Mouse (Mus musculus) layer of hippocampus, postnatal 14 days (tissue): ENCODE results near the gene Lad1. TPM values are rescaled to one million over a fixed set of nuclear protein-coding genes. Genes with fewer than 3 reads are reported as not detected.

Experiments used
- DNase-seq, 2 experiments: peaks; one replicate each; pipeline ENCODE4 v3.0.0; 2021 to 2022; ENCODE audit warnings: low spot score in 2 of 2, mixed read lengths in 1 of 2
- long read RNA-seq, 2 experiments: library from polyadenylated mRNA; stranded (forward); transcript quantifications; one replicate each; pipeline ENCODE4 v2.0.0; 2021
- total RNA-seq, 2 experiments: library from RNA; stranded (reverse); gene quantifications; 2 replicates each; pipeline ENCODE4 v1.2.3; 2021

Gene Lad1
- 1 to 10 TPM in 1 of 2 experiments, under 1 TPM in 1; 0.53 to 1.3 TPM for total RNA-seq
- long read RNA-seq, experiment 1 = 0 reads
- long read RNA-seq, experiment 2, partial matches to known transcripts = 0 of 1 reads
- long read RNA-seq, experiment 2, other reads (novel, unspliced or antisense) = 0 of 1 reads

DNA sequence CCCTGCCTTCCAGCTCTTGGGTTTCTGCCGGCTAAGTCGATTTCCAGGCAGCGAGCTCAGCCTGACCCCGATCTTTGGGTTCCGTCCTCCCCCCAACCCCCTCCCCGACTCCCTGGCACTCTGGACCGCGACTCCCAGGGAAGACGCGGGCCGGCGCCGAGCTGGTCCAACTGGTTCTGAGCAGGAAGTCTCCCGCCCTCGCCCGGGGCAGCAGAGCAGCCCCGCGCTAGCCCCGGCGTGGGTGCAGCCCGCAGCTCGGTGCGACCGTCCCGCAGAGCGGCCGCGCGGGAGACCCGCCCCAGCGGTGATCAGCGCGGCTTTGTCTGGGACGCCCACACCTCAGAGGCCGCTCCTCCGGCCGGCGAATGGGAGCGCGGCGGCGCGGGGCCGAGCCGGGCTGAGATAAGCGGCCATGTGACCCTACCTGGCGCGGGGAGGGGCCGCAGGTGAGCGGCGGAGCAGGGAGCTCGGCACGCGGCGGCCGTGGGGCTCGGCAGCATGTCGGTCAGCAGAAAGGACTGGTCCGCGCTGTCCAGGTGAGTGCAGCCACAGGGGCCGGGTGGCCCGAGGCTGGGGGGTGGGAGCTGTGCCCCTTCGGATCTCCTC lies at the start of gene Lad1:
Gene Lad1 (plus strand): TSS at position 118 of the 606 bp plus-strand sequence.
- DNase-seq = no peak

DNA sequence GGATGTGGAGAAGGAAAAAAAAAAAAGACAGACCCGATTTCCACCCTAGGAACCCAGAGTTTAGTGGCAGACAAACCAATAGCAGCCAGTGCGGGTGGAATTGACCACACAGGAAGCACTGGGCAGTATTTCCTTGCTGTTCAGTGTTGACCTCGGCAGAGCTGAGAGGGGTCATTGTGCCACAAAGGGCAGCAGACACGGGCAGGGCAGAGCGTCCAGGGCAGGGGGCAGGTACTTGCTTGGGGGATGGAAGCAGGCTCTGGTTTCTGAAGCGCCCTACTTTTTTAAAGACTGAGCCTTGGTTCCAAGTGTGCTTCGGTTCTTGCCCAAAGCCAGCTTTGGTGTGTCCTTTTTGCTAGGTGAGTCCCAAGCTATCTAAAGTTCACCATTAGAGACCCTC lies 48.2 kb upstream of the Lad1 start:
- DNase-seq = no peak

DNA sequence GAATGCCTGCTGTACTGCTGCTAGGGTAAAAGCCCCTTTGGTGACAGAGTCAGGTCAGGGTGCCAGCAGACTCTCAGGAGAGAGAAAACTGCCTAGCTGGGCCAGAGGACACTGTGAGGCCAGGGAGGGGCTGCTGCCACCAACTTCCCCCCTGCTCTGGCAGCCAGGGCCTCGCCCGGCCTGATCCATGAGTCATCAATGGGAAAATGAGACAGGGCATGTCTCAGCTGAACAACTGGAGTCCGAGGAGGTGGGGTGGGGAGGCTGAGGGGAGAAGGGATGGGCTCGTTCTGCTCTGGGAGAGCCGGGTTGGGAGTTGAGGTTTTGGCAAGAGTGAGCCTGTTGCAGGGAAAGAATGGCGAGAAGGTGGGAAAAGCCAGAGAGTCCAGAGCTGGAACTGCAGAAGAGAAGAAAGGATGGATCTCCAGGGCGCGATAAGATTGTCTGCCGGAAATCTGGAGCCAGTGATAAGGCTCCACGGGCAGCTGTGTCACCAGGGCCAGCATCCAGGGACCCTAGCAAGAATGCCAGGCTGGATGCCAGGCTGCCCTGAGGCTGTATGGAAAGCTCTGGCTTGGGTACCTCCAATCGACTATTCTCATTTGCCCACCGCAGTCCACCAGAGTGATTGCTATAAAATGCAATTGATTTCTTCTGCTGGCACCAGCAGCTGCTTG lies 47.4 kb upstream of the Lad1 start:
- no peak for DNase-seq

DNA sequence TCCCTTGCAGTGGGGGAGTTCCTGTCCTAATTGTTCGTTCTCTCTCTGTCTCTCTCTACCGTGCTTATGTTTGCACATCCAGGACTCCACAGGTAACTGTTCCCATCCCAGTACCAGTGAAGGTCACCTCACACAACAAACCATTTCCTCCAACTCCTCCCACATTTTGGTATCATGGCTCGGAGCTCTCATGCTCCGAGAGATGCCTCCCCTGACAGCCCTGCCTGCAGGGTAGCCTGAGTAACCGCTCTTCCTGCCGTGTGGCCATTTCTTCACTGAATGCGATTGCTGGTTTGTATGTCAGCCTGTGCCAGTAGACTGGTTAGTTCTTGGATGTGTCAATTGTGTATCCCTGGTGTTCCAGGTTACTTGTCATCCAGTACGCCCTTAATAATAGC lies 46.8 kb upstream of the Lad1 start:
- no peak for DNase-seq

DNA sequence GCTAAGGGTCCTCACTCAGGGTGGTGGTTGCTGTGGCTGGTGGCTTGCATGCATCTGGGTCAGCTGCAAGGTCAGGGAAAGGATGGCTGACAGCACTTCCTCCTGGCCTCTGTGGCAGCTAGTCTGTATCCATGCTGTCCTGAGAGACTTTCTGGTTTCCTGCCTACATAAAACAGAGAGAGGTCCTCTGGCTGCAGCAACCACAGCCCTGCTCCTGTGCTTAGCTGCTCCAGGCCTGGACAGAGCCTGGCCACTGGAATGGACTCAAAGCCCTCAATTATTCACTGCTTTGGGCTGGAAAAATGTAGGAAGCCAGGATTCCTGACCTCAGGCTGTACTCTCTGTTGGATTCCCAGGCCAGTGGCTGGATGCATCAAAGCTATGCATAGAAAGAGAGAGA lies 41.8 kb upstream of the Lad1 start:
- no peak for DNase-seq

DNA sequence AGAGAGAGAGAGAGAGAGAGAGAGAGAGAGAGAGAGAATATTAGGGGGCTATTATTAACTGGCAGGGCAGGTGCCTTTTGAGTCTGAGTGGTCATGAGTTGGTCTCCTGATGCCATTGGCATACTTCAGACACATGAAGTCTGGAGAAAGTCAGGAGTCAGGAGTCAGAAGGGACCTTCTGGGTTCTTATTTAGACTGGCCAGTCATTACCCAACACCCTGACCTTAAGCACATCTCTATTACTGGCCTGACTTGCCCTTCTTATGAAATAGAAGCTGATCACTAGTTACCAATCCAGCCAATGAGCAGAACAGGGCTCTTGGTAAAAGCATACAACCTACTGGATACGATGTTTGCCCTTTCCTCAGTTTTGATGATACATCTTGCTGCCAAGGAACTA lies 41.4 kb upstream of the Lad1 start:
- DNase-seq = no peak

DNA sequence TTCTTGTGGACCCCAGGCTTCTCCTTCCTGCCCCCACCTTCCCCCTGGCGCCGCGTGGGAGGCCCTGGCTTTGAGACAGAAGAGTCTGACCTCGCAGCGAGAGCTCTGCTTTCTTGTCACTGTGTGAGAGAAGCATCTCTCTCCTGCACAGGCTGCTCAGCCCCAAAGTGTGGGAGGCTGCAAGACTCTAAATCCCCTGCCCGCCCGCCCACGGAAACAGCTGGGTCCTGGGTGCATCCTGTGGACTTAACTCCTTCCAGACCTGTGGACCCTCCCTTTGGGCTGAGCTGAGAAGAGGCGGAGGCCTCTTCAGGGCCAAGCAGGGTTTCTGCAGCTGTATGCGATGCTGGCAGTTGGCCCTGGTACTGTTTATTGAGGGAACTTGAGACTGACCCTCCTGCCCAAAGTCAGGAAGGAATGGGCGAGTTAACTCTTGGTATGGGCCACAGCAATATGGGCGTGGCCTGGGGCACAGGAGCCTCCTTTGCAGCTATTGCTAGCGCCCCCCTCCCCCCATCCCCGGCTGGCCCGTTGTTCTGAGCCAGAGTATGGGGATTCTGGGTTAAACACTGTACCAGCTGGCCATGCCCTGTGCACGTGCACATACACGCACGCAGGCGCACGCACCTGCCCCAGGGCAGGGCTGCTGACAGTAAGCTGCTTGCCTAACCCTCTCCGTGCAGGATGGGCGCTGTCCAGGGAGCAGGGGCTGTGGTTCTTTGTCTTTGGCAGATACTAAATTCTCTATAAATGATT lies 39.4 kb upstream of the Lad1 start, which contains the start of gene Tnni1:
Gene Tnni1 (plus strand): TSS at position 655 of the 756 bp plus-strand sequence.
- DNase-seq = no peak

DNA sequence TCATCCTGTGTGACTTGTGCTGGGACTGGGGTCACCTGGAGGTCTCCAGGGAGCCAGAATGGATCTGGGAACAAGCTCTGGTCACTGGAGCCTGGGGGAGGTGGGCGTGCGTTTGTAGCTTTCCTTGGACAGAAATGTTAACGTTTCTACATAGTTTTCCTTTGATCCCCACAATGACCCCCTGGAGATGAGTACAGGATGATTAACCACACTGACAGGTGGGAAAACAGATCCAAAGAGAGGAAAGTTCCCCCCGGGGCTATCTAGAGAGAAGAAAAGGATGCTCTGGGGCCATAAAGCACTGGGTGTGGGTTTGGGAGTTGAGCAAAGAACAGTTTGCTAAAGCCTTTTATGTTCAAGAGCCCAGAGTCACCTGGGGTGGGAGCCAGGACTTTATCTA lies 37.7 kb upstream of the Lad1 start:
- no peak for DNase-seq

DNA sequence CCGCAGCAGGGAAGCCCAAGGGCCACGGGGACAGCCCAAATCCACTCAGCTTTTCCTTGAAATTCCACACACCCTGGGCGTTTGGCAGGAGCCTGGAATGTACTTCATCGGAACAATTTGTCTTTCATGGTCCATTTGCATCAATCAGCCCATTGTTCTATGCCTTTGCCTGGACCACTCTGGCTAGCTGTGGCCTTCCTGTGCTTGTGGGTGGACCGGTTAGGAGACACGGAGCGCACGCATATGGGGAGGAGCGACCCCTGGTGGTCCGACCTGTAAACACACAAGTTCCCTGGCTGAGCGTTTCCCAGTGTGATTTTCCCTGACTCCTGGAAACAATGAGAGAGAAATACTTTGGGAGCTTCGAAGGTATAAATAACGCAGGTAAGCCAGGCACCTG lies 37.2 kb upstream of the Lad1 start:
- DNase-seq = peak; percentile 59 to 70

DNA sequence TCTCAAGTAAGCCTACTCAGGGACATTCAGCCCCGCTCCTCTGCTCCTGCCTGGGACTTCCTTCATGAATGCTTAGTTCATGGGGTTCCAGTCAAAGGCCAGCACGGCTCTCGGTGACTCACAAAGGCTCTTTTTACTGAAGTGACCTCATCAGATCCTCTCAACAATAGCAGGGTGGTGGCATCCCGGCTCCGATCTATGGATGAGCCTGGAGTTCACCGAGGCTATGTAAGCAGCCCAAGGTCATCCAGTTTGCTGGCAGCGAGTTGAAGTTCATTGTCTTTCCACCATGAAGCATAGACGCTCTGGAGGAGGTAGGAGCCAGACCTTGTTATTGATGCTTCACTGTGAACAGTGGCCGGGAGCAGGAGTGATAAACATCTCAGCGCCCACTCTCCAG lies 35.6 kb upstream of the Lad1 start:
- DNase-seq = no peak

DNA sequence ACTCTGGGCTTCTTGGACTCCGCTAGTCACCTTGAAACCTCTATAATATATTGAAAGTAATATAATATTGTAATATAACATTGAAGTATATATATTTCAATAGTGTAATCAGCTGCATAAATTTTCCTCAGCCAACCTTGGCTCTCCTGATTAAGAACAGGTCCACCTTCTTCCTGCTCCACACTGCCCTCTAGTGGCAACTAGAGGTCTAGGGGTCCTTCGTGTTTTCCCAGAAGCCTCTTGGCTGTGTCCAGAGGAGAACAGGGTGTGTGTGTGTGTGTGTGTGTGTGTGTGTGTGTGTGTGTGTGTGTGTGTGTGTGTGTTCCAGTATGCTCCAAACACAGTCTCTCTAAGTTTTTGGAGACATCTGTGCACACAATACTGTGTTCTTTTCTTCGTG lies 30.6 kb upstream of the Lad1 start:
- DNase-seq = peak; percentile 45 to 65

DNA sequence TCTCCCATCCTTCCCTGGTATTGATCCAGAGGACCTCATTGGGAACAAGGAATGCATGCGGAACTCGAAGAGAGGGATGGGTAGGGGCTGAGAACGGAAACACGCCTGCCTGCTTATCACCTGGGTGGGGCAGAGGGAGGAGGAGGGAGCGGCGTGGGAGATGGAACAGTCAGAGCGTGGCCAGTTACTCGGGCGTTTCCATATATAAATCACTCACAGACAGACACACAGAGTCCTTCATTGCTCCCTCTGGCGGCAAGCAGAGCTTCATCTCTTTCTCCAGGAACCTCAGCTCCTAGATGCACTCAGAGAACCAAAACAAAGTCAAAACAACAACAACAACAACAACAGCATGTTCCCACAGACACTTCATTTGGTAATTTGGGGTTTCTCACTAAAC lies 29.7 kb upstream of the Lad1 start:
- no peak for DNase-seq

DNA sequence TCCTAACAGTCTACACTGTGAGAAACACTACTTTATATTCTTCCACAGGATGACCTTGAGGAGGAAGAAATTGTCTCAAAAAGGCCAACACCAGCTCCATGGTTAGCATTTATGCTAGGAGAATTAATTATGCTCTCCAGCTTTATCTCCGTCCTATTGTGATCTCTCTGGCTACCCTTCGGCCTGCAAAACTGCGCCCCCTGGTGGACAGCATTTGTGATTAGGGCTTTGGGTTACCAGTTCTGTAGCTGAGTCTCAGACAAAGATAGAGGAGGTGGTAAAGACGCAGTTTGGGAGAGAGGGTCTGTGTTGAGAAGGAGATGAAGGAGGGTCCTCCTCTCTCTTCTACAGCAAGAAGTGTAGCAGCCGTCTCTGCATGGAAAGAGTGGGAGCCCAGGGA lies 28.6 kb upstream of the Lad1 start:
- DNase-seq = peak; percentile 62 to 64

DNA sequence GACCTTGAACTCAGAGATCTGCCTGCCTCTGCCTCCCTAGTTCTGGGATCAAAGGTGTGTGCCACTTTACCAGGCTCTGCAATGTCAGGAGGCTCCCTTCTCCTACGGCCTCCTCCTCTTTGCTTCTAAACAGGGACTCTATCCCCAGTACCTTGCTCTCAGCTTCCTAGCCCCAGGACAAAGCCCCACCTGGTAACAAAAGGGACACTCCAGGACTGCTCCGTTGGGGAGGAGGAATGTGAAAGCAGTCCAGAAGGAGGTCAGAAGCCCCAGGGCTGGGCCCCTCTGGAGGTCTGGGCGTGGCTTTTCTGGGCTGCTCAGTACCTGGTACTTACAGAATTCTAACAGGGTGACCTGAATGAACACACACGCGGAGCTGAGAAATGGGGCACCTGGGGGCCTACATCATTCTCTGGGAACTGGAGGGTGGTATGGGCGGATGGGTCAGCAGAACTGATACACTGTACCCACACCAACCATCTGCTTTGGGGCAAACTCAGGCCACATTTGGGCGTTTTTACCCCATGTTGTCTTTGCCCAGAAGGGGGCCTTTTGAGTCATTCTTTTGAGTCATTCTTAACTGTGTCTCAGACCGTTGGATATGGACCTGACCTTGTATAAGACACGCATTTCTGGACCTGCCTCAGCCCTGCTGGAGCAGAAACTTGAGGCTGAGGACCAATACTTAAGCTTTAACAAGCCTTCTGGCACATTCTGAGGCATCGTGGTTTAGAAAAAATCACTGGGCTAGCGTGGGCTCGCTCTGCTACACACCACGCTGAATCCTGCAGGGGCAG lies 26.1 kb upstream of the Lad1 start:
- DNase-seq = no peak

DNA sequence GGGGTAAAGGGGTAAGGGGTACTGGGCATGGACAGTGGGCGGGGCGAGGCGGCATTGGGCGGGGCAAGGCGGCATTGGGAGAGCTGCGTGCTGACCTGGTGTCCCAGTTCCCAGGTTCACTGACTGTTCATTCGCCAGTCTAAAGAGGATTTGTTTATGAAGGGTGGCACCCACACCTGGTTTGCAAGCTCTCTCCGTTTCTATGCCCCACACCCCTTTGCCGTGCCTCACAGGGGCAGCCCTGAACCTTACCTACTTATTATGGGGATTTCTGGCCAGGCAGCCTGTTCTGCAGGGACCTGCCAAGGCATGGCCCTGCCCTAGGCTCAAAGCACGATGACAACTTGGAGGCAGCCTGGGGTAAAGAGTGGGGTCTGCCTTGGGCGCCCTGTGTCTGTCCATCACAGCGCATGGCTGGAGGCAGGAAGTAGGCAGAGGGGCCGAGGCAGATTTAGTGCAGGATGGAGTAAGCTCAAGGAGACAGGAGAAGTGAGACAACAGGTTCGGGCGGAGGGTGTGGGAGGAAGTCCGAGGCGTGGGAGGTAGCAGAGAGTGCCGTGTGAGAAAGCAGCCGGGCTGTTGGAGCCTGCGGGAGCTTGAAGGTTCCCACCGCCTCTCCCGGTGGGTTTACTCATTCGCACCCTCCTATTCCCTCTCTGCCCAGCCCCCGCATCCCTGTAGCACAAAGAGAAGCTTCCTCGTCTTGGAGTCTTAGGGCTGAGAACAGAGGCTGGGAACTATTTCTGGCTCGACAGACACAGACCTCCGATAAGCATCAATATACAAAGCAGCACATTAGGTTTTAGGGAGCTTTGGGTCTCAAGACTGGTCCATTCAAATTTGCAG lies 24.8 kb upstream of the Lad1 start:
- DNase-seq = peak in 1 of 2 experiments; percentile 9

DNA sequence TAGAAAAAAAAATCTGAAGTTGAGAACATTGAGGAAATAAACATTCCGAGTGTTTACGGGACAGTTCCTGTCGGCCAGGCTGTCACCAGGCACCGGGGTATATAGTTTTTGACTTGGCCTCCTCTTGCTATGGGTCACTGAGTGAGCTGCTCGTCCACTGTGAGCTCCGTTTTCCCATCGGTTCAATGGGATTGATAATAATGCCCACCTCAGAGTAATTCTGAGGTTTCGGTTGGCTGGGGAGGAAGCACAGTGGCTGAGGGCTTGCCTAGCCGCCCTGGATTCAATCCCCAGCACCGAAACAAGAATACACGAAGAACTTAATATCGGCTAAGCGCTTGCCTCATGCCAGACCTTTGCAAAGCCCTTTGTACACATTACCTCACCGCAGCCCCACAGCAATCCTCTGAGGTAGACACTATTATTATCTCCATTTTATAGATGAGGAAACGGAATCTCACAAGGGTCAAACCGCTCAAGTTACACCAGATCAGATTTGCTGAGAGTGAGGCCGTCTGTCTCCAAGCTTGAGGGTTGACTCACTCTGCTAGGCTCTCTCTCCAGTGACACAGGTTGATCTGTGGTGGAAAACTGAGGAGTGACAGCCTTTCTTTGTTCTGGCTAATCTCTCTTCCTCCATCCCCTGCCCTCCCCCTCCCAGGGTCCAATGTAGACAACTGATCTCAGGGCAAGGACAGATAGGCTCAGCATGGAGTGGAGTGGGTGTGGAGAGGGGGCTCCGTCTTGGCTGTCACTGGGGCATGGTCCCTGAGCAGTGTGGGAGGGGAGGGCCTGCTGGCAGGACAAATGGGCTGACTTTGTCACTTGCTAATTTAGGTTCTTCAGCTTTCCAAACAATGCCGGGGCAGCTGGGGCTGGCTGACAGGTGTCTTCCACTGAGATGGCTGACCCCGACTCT lies 23.9 kb upstream of the Lad1 start:
- DNase-seq = no peak

DNA sequence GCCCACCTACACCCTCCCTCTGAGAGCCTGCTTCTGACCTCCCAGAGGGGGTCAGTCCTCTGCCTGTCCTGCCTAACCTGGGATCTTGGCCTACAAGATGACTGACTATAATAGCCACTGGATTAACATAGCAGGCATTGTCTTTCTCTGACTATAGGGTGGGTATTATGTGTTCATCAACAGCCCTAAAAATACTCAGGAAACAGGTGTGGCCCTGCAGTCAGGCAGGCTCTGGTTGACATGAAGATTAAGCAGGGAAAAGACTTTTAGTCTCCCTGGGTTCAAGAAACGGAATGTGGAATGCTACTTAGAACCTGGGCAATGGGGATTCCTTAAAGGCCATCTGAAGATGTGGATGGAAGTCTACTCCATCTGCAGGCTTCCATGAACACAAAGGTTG lies 19.9 kb upstream of the Lad1 start:
- DNase-seq = no peak

DNA sequence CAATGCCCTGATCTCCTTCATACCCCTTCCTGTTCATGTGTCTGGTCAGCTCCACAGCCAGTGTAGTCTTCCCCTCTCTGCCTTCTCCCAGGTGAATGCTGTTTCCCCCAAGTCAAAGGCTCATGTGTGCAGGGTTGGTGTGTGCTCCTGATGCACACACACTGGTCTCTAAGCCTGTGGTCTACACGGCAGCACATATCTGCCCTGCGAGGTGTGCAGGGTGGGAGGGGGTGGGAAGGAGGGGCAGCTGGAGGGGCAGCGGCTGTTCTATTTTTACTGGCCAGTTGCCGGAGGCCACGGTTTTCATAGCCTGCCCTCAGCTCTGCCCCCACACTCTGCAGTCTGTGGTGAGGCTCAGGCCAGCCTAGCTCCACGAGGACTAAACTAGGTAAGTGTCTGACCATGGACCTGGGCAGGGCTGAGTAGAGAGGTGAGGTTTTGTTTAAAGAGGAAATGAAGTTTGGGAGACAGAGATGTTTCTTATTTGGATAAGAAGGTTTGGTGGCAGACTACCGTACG lies 19.2 kb upstream of the Lad1 start:
- DNase-seq = no peak
